Mouse (Mus musculus): ENCODE data around the gene Gstm4. TPM values are rescaled to one million over a fixed set of nuclear protein-coding genes. Genes with fewer than 3 reads are reported as not detected.

Gstm4 gene
- polyA plus RNA-seq (2015; fragmentation: Nextera tagmentation; extraction: Ambion mirVana), result 10.8 and 11.4 TPM in 2 replicates

DNA sequence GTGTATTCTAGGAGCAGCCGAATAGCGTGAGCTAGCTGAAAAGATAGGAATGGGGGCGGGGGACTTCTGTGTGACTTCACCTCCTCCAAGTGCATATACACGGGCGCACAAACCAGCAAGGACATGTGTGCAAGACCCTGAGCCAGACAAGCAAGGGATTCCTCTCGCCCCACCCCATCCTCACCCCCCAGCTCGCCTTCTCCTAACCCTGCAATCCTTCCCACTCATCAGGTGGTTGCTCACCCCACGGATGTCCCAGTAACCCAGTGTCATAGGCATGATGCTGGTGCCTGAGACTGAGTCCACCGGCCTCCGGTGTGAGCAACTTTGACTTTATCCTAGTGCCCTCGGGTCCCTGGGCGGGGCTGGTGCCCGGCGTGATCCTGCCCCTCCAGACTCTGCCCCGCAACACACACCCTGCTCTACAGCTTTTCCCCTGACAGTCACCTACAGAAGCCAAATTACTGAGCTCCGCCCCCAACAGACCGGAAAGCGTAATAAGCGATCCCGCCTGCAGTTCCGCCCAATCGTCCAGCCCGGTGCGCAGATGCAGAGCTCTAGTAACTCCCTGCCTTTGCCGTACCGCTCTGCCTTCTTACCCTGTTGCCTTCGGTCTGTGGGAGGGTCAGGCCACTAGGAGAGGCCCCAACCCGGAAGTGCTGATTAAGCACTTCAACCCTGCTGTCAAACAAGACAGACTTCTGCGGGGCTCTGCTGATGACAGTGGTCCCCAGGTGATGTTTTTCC, at the start of gene Gstm4:
Gstm4 (minus strand) TSS at position 501 of the 747 bp plus-strand sequence.
- Histone ChIP-seq H3K27ac (no peak within 1 kb of the TSS; the same call in 1 of the 2 replicates), H3K36me3 (ENCODE audit: poor library complexity, severe bottlenecking) (no peaks in the 10 kb centered on the region), H3K9ac (peak within 1 kb of the TSS; percentile 65), H3K4me1 (peaks cover 13% of the 10 kb centered on the region), H3K27me3 (0 out of 2 replicates have a peak, but pooled peaks cover 3% of the 10 kb centered on the region), H3K4me3 (peak within 1 kb of the TSS; percentile 54), H3K4me2 (peak within 1 kb of the TSS; percentile 82), H3K9me3 (replicated peaks) (no peaks in the 10 kb centered on the region)
- 8% methylated on average over 29 of the region's 29 CpGs for WGBS
- ATAC-seq, result peak; percentile 93

DNA sequence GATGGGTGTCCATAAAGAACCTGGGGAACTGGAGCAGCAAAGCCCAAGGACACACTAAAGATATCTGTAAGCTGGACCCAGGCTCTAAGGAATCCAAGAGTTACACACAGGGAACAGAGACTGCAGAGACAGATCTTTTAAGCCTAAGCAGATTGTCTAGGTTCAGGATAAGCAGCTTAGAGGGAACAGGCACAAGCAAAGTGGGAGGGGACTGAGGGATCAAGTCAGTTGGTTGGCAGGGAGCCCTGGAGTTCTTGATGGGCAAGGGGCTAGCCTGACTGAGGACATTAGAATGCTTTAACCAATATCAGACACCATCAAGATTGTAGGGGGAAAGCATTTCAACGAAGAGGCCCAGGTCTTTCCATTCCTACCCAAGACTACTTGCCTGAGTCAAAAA, 49.5 kb upstream of the Gstm4 start:
- H3K36me3 ChIP-seq (ENCODE audit: poor library complexity, severe bottlenecking), result no peaks in the 10 kb centered on the region
- no peaks in the 10 kb centered on the region for H3K9me3 ChIP-seq (replicated peaks)
- peaks cover 12% of the 10 kb centered on the region; the same call in 1 of the 2 replicates for H3K4me1 ChIP-seq
- H3K4me3 ChIP-seq, result no peak overlapping the region
- H3K27ac ChIP-seq, result no peak overlapping the region
- no peak overlapping the region for H3K4me2 ChIP-seq
- WGBS, result 74% methylated on average over 1 of the region's 1 CpGs
- H3K27me3 ChIP-seq, result no peaks in the 10 kb centered on the region
- no peak overlapping the region for H3K9ac ChIP-seq
- no peak for ATAC-seq

DNA sequence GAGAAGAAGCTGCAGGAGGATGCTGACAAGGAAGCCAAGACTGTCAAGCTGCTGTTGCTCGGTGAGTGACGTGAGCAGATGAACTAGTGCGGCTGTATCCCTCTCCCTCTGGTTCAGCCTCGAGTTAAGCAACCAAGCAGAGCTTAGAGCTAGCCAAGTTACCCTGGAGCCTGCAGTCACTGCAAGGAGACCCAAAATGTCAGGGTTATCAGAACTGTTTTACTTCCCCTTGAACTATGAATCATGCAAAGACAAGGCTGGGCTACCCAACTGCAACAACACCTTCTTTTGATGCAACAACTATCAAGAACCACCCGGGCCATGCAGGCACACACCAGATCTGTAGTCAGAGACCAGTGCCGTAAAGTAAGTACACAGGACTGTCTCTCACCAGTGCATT, 48.6 kb upstream of the Gstm4 start:
- no peaks in the 10 kb centered on the region for H3K36me3 ChIP-seq (ENCODE audit: poor library complexity, severe bottlenecking)
- H3K9me3 ChIP-seq (replicated peaks), result no peaks in the 10 kb centered on the region
- no peak overlapping the region for H3K4me3 ChIP-seq
- ATAC-seq, result no peak
- no peak overlapping the region for H3K9ac ChIP-seq
- no peak overlapping the region for H3K27ac ChIP-seq
- no peaks in the 10 kb centered on the region for H3K27me3 ChIP-seq
- H3K4me2 ChIP-seq, result no peak overlapping the region
- peaks cover 12% of the 10 kb centered on the region; the same call in 1 of the 2 replicates for H3K4me1 ChIP-seq
- 49% methylated on average over 6 of the region's 6 CpGs for WGBS

DNA sequence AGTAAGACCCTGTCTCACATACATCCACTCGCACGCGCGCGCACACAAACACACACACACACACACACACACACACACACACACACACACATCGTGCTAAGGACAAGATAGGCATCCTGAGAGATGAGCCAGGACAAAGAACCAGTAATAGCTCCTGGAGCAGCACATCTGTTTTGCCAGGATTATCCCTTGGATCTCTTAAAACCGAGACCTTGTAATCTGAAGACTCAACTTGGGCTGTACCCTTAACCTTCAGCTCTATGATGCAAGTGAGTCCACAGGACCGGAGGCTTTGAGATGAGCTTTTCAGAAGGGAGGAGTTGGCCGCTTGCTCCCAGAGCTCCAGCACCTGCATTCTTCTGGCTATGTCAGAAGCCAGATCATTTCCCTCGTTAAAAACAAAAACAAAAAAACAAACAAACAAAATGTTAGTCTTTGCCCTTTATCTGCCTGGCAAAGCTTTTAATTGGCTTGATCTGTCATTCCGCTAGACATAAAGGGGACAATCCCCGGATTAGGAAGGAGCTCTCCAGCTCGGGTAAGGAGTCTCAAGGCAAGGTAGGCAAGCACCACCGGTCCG, 47.9 kb upstream of the Gstm4 start, which contains the start of gene Gnat2:
Gnat2 (plus strand) TSS at position 254 of the 580 bp plus-strand sequence.
- 52% methylated on average over 15 of the region's 15 CpGs for WGBS
- Histone ChIP-seq H3K9me3 (replicated peaks) (no peaks in the 10 kb centered on the region), H3K4me2 (no peak within 1 kb of the TSS), H3K4me3 (no peak within 1 kb of the TSS), H3K27me3 (no peaks in the 10 kb centered on the region), H3K36me3 (ENCODE audit: poor library complexity, severe bottlenecking) (no peaks in the 10 kb centered on the region), H3K9ac (no peak within 1 kb of the TSS), H3K27ac (no peak within 1 kb of the TSS), H3K4me1 (peaks cover 12% of the 10 kb centered on the region; the same call in 1 of the 2 replicates)
- ATAC-seq, result no peak

DNA sequence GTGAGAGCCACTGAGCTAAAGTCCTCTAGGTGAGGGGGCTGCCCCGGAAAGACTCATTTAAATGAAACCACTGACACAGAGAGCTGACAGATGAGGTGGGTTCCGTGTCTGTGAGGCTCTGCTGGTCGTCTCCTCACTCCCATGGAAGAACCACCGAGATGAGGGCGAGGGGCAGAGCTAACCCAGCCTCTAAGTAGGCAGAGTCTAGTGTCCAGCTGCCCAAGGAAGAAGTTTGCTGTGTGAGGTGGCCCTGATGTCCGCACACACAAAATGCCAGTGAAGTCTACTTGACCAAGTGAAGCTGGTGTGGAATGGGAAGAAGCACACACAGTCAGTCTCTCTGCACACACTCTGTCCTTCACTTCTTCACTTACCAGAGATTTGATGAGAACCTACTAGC, 47.3 kb upstream of the Gstm4 start:
- 75% methylated on average over 6 of the region's 6 CpGs for WGBS
- no peaks in the 10 kb centered on the region for H3K36me3 ChIP-seq (ENCODE audit: poor library complexity, severe bottlenecking)

DNA sequence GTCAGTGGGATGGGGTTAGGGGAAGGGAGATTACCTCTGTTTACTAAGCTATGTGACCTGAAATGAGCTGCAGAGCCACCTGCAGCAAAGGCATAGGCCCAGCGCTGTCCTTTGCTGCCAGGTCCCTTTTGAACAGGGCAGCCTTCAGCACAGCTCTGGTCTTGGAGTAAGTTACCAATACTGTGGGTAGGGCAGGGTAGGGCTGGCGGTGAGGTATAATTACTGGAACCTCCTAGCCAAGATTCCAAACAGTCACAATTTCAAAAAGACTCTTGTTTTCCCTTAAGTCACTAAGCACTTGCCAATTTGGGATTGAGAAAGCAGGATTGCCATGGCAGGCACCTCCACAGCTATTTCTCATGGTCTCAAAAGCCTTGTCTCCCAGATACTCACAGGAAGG, 45.9 kb upstream of the Gstm4 start:
- H3K9me3 ChIP-seq (replicated peaks), result no peaks in the 10 kb centered on the region
- no peak for ATAC-seq
- 81% methylated on average over 2 of the region's 2 CpGs for WGBS
- H3K36me3 ChIP-seq (ENCODE audit: poor library complexity, severe bottlenecking), result no peaks in the 10 kb centered on the region
- H3K4me3 ChIP-seq, result no peak overlapping the region
- H3K27ac ChIP-seq, result no peak overlapping the region
- H3K4me2 ChIP-seq, result no peak overlapping the region
- peaks cover 26% of the 10 kb centered on the region for H3K4me1 ChIP-seq
- H3K9ac ChIP-seq, result no peak overlapping the region
- no peaks in the 10 kb centered on the region for H3K27me3 ChIP-seq

More for the DNA sequence above, 47.3 kb upstream of the Gstm4 start:
- Histone ChIP-seq H3K4me1 (peaks cover 12% of the 10 kb centered on the region; the same call in 1 of the 2 replicates), H3K9me3 (replicated peaks) (no peaks in the 10 kb centered on the region), H3K27ac (no peak overlapping the region), H3K9ac (no peak overlapping the region), H3K27me3 (no peaks in the 10 kb centered on the region), H3K4me2 (no peak overlapping the region), H3K4me3 (no peak overlapping the region)
- ATAC-seq, result no peak

DNA sequence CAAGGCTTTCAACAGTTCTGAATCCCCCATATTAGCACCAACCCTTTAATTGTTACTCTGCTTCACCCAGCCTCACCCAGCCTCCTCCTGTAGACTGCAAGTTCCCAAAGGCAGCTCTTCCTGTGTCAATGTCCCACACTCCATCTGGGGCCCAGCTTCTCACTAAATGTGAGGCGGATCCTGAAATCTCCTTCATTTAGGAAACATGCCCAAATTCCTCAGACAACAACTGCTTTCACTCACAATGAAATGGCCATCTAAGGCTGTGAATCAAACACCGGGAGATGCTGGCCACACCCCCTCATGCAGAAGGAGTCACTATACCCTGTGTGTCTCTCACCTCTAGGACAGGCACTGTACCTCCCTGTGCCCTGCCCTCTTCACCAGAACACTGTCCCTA, 45.2 kb upstream of the Gstm4 start:
- no peaks in the 10 kb centered on the region for H3K9me3 ChIP-seq (replicated peaks)
- no peaks in the 10 kb centered on the region for H3K27me3 ChIP-seq
- no peak overlapping the region for H3K4me2 ChIP-seq
- 31% methylated on average over 2 of the region's 2 CpGs for WGBS
- H3K36me3 ChIP-seq (ENCODE audit: poor library complexity, severe bottlenecking), result no peaks in the 10 kb centered on the region
- no peak overlapping the region for H3K4me3 ChIP-seq
- H3K4me1 ChIP-seq, result peaks cover 31% of the 10 kb centered on the region
- H3K9ac ChIP-seq, result no peak overlapping the region
- no peak overlapping the region for H3K27ac ChIP-seq
- ATAC-seq, result no peak

DNA sequence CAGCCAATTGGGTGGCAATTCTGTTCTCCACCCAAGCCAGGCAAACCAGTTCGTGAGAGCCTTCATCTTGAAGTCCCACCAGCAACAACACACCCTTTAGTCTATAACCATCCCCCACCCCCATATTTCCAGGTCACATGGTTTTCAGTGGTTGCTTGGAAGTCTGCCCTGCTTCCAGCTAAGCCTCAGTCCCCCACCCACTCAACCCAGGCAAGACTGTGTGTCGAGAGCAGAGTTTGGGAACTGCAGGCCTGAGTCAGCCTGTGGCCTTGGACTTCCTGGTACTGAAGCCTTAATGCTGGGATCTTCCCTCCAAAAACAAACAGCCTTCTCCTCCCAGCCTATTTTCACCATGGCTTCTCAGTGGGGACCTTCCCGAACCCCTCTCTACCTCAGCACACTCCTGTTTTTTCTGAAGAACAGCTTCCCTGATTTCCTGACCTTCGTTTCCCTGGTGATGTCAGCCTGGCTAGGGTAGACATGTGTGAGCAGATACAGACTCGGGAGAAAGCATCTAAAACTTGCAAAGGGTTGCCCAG, 44.2 kb upstream of the Gstm4 start:
- Histone ChIP-seq H3K36me3 (ENCODE audit: poor library complexity, severe bottlenecking) (no peaks in the 10 kb centered on the region), H3K27me3 (no peaks in the 10 kb centered on the region), H3K9me3 (replicated peaks) (no peaks in the 10 kb centered on the region), H3K4me3 (no peak overlapping the region), H3K27ac (no peak overlapping the region), H3K9ac (no peak overlapping the region), H3K4me2 (no peak overlapping the region), H3K4me1 (peaks cover 37% of the 10 kb centered on the region)
- no peak for ATAC-seq
- WGBS, result 51% methylated on average over 5 of the region's 5 CpGs

DNA sequence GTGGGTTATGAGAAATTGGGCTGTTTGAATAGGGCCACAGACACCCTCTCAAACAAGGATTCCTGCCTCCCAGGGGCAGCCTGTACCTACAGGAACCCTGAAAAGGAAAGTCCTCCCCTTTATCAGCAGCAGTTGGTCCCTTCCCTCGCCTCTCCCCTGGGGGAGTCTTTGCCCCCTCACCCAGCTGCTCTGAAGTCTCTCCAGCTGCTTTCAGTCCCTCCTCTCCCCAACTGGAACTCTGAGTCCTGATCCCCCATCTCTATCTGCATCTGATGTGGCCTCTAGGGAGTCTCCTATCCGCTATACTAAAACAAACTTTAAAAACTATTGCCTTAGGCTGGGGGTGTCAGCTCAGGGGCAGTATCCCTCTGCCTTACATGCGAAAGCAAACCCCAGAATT, 42.6 kb upstream of the Gstm4 start:
- H3K4me1 ChIP-seq, result peaks cover 44% of the 10 kb centered on the region
- H3K27ac ChIP-seq, result no peak overlapping the region
- H3K4me2 ChIP-seq, result no peak overlapping the region; the same call in 1 of the 2 replicates
- H3K36me3 ChIP-seq (ENCODE audit: poor library complexity, severe bottlenecking), result no peaks in the 10 kb centered on the region
- H3K9ac ChIP-seq, result no peak overlapping the region
- no peak for ATAC-seq
- H3K4me3 ChIP-seq, result no peak overlapping the region
- no peaks in the 10 kb centered on the region for H3K27me3 ChIP-seq
- no peaks in the 10 kb centered on the region for H3K9me3 ChIP-seq (replicated peaks)
- WGBS, result 81% methylated on average over 3 of the region's 3 CpGs

DNA sequence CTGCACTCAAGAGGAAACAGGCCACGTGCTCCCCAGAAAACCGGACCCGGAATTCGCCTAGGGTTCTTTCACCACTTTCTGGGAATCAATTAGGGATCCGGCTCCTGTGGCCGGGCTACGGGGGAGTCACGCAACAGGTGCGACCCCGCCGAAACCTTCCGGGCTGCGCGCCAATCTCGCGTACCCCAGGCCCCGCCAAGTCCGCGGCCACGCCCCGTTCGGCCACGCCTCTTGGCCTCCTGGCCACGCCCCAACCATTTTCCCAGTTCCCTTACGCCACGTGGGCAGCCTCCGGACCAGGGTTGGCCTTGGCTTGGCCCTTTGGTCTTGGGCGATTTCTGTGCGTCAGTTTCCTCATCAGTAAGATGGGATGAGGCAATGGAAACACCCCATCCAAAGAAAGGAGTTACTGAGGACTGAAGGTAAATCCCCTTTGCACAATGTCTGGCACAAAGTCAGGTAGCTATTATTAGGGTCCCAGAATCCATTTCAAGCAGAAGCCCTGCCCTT, 41.8 kb upstream of the Gstm4 start, which contains the start of gene Ampd2:
Ampd2 (minus strand) TSS at position 182 of the 510 bp plus-strand sequence.
- Histone ChIP-seq H3K4me2 (peak within 1 kb of the TSS; percentile 95), H3K27me3 (no peaks in the 10 kb centered on the region), H3K9ac (peak within 1 kb of the TSS; percentile 81), H3K4me1 (peaks cover 52% of the 10 kb centered on the region), H3K9me3 (replicated peaks) (no peaks in the 10 kb centered on the region), H3K4me3 (peak within 1 kb of the TSS; percentile 55), H3K27ac (peak within 1 kb of the TSS; percentile 74), H3K36me3 (ENCODE audit: poor library complexity, severe bottlenecking) (no peaks in the 10 kb centered on the region)
- no peak for ATAC-seq
- under 1% methylated on average over 29 of the region's 29 CpGs for WGBS

DNA sequence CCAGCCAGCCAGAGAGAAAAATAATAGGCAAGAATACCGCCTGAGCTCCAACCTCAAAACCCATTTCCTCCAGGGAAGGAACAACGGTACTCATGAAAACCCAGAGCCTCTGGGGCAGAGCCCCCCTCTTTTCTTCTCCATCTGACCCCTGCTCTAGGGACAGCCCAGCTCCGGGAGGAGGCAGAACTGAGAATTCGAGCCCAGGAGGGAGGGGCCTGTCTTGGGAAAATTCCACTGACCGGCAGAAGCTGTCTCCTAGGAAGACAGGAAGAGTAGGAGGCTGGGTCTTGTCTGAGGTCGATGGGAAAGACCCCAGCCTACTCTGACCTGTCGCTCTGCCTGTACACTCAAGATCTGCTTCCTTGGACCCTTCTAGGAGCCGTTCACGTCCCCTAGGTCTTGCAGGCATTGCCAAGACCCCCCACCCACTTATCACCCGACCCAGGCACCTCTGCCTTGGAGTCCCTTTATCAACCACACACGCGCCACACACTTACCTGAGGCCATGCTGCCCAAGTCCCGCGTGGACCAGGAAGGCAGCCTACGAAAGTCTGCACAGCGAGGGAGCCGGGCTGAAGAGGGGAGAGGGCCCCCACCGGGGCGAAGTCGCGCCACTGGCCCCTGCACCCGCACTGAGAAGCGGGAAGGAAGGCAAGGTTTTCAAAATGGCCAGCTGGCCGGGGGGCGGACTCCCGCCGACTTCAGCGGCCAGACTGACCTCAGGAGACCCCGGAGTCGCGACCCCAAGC, 41.2 kb upstream of the Gstm4 start:
- Histone ChIP-seq H3K4me3 (peak overlapping the region; percentile 55), H3K4me1 (peaks cover 53% of the 10 kb centered on the region), H3K36me3 (ENCODE audit: poor library complexity, severe bottlenecking) (0 out of 2 replicates have a peak, but pooled peaks cover 2% of the 10 kb centered on the region), H3K27me3 (no peaks in the 10 kb centered on the region), H3K4me2 (peak overlapping the region; percentile 95), H3K27ac (peak overlapping the region; percentile 74), H3K9me3 (replicated peaks) (no peaks in the 10 kb centered on the region), H3K9ac (peak overlapping the region; percentile 81)
- under 1% methylated on average over 31 of the region's 31 CpGs for WGBS
- ATAC-seq, result peak; percentile 60

Measured in forebrain, embryonic 13.5 days (tissue).